Mouse (Mus musculus) C2C12 (cell line): ENCODE measurements around the gene Ceacam5. TPM values are rescaled to one million over a fixed set of nuclear protein-coding genes. Genes with fewer than 3 reads are reported as not detected.

Experiments used
- H3K27me3 ChIP-seq: one replicate; pipeline ENCODE4 v1.6.1; 2011; ENCODE audit not compliant: control insufficient read depth, insufficient read depth, insufficient read length
- H3K36me3 ChIP-seq: one replicate; pipeline ENCODE4 v1.6.1; 2011; ENCODE audit not compliant: control insufficient read depth, insufficient read depth
- H3K4me3 ChIP-seq: one replicate; pipeline ENCODE4 v1.5.1; 2011; ENCODE audit warnings: mild to moderate bottlenecking, control low read depth; ENCODE audit not compliant: poor library complexity, insufficient read depth, severe bottlenecking
- H3K79me2 ChIP-seq: one replicate; pipeline ENCODE4 v1.6.1; 2011; ENCODE audit not compliant: control insufficient read depth, insufficient read depth
- H3K79me3 ChIP-seq: one replicate; pipeline ENCODE4 v1.6.1; 2011; ENCODE audit warnings: low read depth, control low read depth
- H3ac ChIP-seq: one replicate; pipeline ENCODE3; 2011; ENCODE audit warnings: low read depth; ENCODE audit not compliant: control insufficient read depth, insufficient read length
- CEBPB ChIP-seq: IDR thresholded peaks from one replicate; pipeline ENCODE4 v1.6.1; 2011; ENCODE audit warnings: low read depth, mild to moderate bottlenecking, control low read depth, moderate library complexity
- MAX ChIP-seq: IDR thresholded peaks from one replicate; pipeline ENCODE4 v1.6.1; 2011; ENCODE audit warnings: mild to moderate bottlenecking, control low read depth
- long read RNA-seq, 2 experiments: library from polyadenylated mRNA; unstranded; transcript quantifications; one replicate each; pipeline ENCODE4 v2.0.0; 2019 to 2020
- polyA plus RNA-seq: library from polyadenylated mRNA; unstranded; fragments of >200 nt; fragmentation: generic; extraction: Trizol; gene quantifications from one replicate; pipeline ENCODE4 v1.2.1, GENCODE M21; 2012; ENCODE audit warnings: missing spikeins

The Ceacam5 gene
- polyA plus RNA-seq: not detected
- long read RNA-seq, experiment 1: 0 reads
- long read RNA-seq, experiment 2: 0 reads

DNA sequence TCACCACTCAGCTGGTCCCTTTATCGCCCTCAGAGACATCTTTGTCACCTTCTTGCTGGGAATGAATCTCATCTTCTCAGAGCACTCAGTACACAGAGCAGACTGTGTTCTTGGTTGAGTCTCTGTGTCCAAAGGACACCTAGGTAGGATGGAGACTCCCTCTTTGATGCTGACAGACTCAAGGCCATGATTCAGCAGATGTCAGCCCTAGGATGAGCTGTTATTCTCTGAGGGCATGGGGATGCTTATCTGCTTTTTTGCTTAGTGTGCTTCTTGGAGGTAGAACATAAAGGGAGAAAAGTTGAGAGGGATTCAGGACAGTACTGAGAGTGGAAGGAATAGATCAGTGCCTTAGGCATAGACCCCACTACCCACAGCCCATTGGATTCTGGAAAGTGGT, at the start of gene Ceacam5:
TSS of gene Ceacam5 (plus strand) at position 301 of the 400 bp plus-strand sequence.
- H3K4me3 ChIP-seq: no peak within 1 kb of the TSS
- no peaks in the 10 kb centered on the region for H3K79me2 ChIP-seq
- H3K27me3 ChIP-seq: no peaks in the 10 kb centered on the region
- no peaks in the 10 kb centered on the region for H3K36me3 ChIP-seq
- no peak within 1 kb of the TSS for H3ac ChIP-seq
- H3K79me3 ChIP-seq: no peaks in the 10 kb centered on the region
- TF ChIP-seq CEBPB (no peak), MAX (no peak)

Other genes starting within 250 kb of the Ceacam5 start
- gene Ceacam14, start 99.4 kb downstream of the Ceacam5 start, polyA plus RNA-seq: not detected
- not detected for gene Gm5155, start 158.5 kb downstream of the Ceacam5 start, polyA plus RNA-seq